Mouse (Mus musculus): ENCODE measurements at regions not wholly inside any gene's neighbourhood (a gene's known extent, or its start where the extent isn't known, plus 50 kb on each side); places are given as distances from the start of the nearest gene placed in this dataset.

- H3K27ac ChIP-seq (ENCODE audit: low read depth, low read length), result no peak overlapping the region
- H3K9ac ChIP-seq (ENCODE audit: low read depth, low read length), result no peak overlapping the region
- no peaks in the 10 kb centered on the region for H3K36me3 ChIP-seq (ENCODE audit: control insufficient read depth, insufficient read depth)
- no peaks in the 10 kb centered on the region for H3K27me3 ChIP-seq (replicated peaks; ENCODE audit: control insufficient read depth, insufficient read depth, low read length)
- no peak overlapping the region for H3K4me2 ChIP-seq (replicated peaks; ENCODE audit: low read depth)
- no peak overlapping the region for H3K4me3 ChIP-seq (ENCODE audit: low read depth, low read length)
- ATAC-seq, result no peak
- TF ChIP-seq CTCF (IDR thresholded peaks at IDR 0.05; ENCODE audit: low read depth), result no peak
- H3K4me1 ChIP-seq (replicated peaks; ENCODE audit: control insufficient read depth, insufficient read depth, low read length), result no peaks in the 10 kb centered on the region
- no peaks in the 10 kb centered on the region for H3K9me3 ChIP-seq (ENCODE audit: control insufficient read depth)
Measured at GRCm38 (mm10) chr6:11709465-11709864, 197.8 kb downstream of the Ndufa4 start.

Data from intestine, postnatal 0 days (tissue).